Mouse (Mus musculus): ENCODE measurements around the gene Fam214b. TPM values are rescaled to one million over a fixed set of nuclear protein-coding genes. Genes with fewer than 3 reads are reported as not detected.
A peak's percentile ranks its signal among the peaks of the same experiment; 100 is the strongest.

The Fam214b gene
- polyA plus RNA-seq, 1 experiment from 2014 or later, result 8.1 TPM

DNA sequence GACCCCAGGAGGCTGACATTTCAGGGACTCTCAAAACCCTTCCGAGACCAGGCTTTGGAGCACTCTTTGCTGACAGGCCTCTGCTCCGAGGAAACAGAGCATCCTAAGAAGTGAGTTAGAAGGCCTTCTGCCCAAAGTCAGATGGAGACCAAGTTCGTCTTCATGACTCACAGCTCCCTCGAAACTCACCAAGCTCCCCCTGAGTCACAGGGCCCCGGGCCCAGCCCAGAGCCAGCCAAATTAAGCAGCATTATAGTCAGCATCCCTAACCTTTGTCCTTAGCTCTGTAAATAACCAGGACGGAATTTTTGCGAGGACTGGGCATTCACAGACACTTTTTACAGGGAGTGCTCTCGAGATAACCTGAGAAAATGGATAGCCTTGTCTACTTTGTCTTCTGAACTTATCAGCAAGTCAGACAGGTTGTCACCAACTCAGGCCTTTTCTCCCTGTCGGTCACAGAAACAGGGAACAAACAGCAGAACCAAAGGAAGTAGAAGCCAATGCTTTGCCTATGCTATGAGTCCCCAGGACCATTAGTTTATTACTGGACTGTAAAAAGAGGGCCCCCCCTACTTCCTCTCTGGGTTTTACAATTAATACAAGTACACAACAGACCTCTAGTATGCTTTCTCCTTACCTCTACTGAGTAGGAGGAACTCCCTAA lies 5.0 kb downstream of the Fam214b start:
- no peak overlapping the region for H3K4me2 ChIP-seq (ENCODE audit: low read length)
- peaks cover 27% of the 10 kb centered on the region for H3K4me1 ChIP-seq (replicated peaks; ENCODE audit: insufficient read depth, low read length)
- no peaks in the 10 kb centered on the region for H3K27me3 ChIP-seq (ENCODE audit: insufficient read depth, low read length)
- DNase-seq (ENCODE audit: low spot score) (no peak), ATAC-seq (replicated peaks; ENCODE audit: low FRiP score, low read depth) (no peak)
- TF ChIP-seq CTCF (IDR thresholded peaks at IDR 0.05; ENCODE audit: low read depth), result no peak
- peaks cover 5% of the 10 kb centered on the region for H3K36me3 ChIP-seq (ENCODE audit: insufficient read depth, low read length)
- no peaks in the 10 kb centered on the region for H3K9me3 ChIP-seq (replicated peaks; ENCODE audit: low read length)
- 0 out of 2 replicates have a peak overlapping the region, but pooled peaks have one; percentile 31 for H3K27ac ChIP-seq
- H3K4me3 ChIP-seq (replicated peaks; ENCODE audit: low read depth, low read length), result no peak overlapping the region
- WGBS, result 67% methylated on average over 9 of the region's 9 CpGs
- no peak overlapping the region for H3K9ac ChIP-seq (ENCODE audit: low read depth, low read length)

DNA sequence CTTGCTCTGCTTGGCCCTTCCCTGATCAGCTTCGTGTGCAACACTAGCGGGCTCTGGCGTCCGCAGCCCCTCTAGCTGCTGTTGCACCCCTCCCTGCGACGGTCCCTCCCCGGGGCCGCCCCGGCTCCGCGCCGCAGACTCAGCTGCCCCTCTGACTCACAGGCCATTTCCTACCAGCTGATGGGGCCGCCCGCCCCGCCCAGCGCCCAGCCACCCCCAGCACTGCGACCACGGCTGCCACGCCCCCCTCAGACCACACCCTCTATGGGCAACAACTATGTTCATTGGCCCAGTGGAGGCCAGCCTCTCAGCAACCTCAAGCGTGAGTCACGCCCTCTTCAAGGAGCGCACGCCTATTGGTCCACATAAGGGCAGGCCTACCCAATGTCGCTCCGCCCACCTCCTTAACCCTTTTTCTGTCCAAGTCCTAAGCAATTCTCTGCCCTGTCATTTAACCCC lies 5.9 kb downstream of the Fam214b start:
- H3K9me3 ChIP-seq (replicated peaks; ENCODE audit: low read length), result no peaks in the 10 kb centered on the region
- H3K4me2 ChIP-seq (ENCODE audit: low read length), result peak overlapping the region; percentile 70
- H3K36me3 ChIP-seq (ENCODE audit: insufficient read depth, low read length), result peaks cover 6% of the 10 kb centered on the region
- ATAC-seq (replicated peaks; ENCODE audit: low FRiP score, low read depth) (peak; percentile 97), DNase-seq (ENCODE audit: low spot score) (peak; percentile 100)
- H3K4me3 ChIP-seq (replicated peaks; ENCODE audit: low read depth, low read length), result peak overlapping the region; percentile 52
- TF ChIP-seq CTCF (IDR thresholded peaks at IDR 0.05; ENCODE audit: low read depth), result peak; percentile 37; the same call in 1 of the 2 replicates
- 0% methylated on average over 25 of the region's 25 CpGs for whole genome bisulfite sequencing
- peak overlapping the region; percentile 67 for H3K9ac ChIP-seq (ENCODE audit: low read depth, low read length)
- H3K27ac ChIP-seq, result peak overlapping the region; percentile 63
- H3K27me3 ChIP-seq (ENCODE audit: insufficient read depth, low read length), result no peaks in the 10 kb centered on the region
- peaks cover 24% of the 10 kb centered on the region for H3K4me1 ChIP-seq (replicated peaks; ENCODE audit: insufficient read depth, low read length)

DNA sequence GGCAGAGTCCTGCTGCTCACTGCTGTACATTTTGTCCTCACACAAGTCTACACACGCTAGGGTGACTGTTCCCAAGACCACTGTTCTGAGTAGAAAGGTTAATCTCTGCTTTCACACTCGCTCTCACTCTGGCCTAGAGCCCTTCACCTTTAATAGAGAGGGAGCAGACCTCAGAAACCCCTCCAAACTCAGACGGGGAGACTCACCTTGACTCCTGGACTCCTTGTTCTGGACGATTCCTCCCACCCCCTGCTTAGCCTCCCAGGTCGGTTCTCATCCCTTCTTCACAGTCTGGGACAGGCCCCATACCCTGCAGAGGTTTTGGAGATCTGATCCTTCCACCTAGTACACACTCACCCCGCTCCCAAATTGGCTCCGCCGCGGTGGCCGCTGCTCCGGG lies 6.4 kb downstream of the Fam214b start:
- H3K9ac ChIP-seq (ENCODE audit: low read depth, low read length), result peak overlapping the region; percentile 67
- TF ChIP-seq CTCF (IDR thresholded peaks at IDR 0.05; ENCODE audit: low read depth), result no peak
- peak overlapping the region; percentile 52 for H3K4me3 ChIP-seq (replicated peaks; ENCODE audit: low read depth, low read length)
- H3K4me2 ChIP-seq (ENCODE audit: low read length), result peak overlapping the region; percentile 70
- H3K27me3 ChIP-seq (ENCODE audit: insufficient read depth, low read length), result no peaks in the 10 kb centered on the region
- no peaks in the 10 kb centered on the region for H3K9me3 ChIP-seq (replicated peaks; ENCODE audit: low read length)
- WGBS, result 5% methylated on average over 11 of the region's 11 CpGs
- H3K36me3 ChIP-seq (ENCODE audit: insufficient read depth, low read length), result peaks cover 9% of the 10 kb centered on the region
- H3K27ac ChIP-seq, result peak overlapping the region; percentile 63
- DNase-seq (ENCODE audit: low spot score) (no peak), ATAC-seq (replicated peaks; ENCODE audit: low FRiP score, low read depth) (no peak; the same call in 1 of the 2 replicates)
- H3K4me1 ChIP-seq (replicated peaks; ENCODE audit: insufficient read depth, low read length), result peaks cover 19% of the 10 kb centered on the region

DNA sequence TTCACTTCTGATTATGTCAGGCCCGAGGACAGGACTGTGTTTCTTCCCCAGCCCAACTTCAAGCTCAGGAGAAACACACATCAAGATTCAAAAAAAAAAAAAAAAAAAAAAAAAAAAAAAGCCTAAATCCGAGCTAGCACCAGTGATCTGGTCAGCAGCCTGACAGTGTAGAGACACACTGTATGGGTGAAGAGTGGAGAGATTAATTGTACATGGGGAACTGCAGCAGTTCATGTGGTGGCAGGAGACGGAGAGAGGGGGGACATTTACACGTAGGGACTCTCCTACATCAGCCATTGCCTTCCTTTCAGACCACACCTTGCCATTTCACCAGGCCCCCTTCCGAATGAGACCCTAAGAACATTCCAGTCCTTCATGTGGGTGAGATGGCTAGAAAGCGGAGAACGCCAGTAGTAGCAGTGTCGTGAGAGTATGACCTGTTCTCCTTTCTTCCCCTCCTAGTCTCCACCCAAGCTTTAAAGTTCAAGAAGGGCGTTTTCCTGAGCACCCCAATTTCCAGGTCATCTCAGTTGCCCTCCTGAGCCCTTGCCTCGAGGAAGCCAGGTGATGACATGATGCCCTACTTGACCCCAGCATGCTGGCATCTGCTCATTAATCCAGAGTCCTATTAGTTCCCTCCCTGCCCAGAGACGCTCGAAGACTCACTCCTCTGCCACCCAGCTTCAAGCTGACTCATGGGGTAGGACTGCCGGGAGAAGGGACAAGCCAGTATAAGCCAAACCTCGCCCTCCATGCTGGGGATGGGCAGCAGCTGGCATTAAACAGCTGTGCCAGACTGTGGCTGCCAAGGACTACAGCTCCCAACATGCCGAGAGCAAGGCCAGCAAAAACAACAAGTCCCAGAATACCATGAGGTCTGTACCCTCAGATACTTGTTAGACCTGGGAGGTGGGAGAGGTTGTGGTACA lies 7.2 kb downstream of the Fam214b start:
- peaks cover 11% of the 10 kb centered on the region; the same call in 1 of the 2 replicates for H3K4me1 ChIP-seq (replicated peaks; ENCODE audit: insufficient read depth, low read length)
- no peaks in the 10 kb centered on the region for H3K9me3 ChIP-seq (replicated peaks; ENCODE audit: low read length)
- peak overlapping the region; percentile 70 for H3K4me2 ChIP-seq (ENCODE audit: low read length)
- peak; percentile 39 for DNase-seq (ENCODE audit: low spot score)
- no peak for ATAC-seq (replicated peaks; ENCODE audit: low FRiP score, low read depth)
- H3K4me3 ChIP-seq (replicated peaks; ENCODE audit: low read depth, low read length), result peak overlapping the region; percentile 52
- peaks cover 16% of the 10 kb centered on the region for H3K36me3 ChIP-seq (ENCODE audit: insufficient read depth, low read length)
- no peaks in the 10 kb centered on the region for H3K27me3 ChIP-seq (ENCODE audit: insufficient read depth, low read length)
- peak overlapping the region; percentile 67 for H3K9ac ChIP-seq (ENCODE audit: low read depth, low read length)
- WGBS, result 49% methylated on average over 15 of the region's 15 CpGs
- TF ChIP-seq CTCF (IDR thresholded peaks at IDR 0.05; ENCODE audit: low read depth), result no peak
- H3K27ac ChIP-seq, result peak overlapping the region; percentile 63

DNA sequence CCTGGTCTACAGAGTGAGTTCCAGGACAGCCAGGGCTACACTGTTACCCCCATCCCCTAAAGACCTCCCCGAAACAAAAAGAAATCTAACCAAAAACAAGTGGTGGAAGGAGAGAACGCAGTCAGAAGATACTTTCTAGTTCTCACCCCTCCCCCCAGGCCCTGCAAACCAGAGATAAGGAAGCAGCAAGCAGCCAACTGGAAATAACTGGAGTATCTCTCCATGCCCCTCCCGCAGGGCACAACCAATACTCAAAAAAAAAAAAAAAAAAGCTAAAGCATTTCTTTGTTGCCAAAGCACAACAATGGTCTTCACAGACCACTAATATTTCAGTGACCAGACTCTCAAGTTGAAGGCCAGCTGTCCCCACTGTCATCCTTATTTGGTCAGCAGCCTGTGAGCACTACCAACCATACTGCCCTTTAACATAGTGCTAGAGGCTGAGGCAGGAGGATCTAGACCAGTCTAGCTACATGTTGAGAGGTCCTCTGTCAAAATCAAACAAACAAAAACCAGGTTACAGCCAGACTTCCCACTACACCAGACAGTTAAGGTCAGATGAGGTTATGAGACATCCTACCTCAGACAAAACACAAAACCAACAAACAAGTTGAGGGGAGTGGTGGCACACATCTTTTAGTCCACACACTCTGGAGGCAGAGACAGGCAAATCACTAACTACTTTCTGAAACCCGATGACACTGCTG lies 8.0 kb downstream of the Fam214b start:
- H3K27ac ChIP-seq, result no peak overlapping the region
- ATAC-seq (replicated peaks; ENCODE audit: low FRiP score, low read depth), result no peak
- WGBS, result 69% methylated on average over 4 of the region's 4 CpGs

DNA sequence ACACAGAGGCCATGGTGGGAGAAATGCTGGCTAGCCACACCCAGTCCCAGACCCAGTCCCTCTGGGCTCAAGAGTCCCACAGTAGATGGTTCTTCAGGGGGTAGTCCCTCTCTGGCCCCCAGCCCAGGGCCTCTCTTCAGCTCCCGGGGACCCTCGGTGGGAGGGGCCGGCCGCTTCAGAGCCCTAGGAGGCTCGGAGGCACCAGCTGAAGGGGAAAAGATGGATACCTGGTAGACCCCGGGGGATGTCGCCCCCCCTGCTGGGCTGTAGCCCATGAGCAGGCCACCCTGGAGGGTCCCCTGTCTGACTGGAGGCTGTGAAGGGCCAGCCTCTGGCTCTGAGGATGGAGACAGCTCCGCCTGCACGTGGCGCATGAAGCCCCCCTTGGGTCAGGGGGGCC lies 9.7 kb downstream of the Fam214b start:
- no peak for TF ChIP-seq CTCF (IDR thresholded peaks at IDR 0.05; ENCODE audit: low read depth)
- Histone ChIP-seq H3K4me3 (replicated peaks; ENCODE audit: low read depth, low read length) (no peak overlapping the region), H3K27me3 (ENCODE audit: insufficient read depth, low read length) (no peaks in the 10 kb centered on the region), H3K27ac (no peak overlapping the region), H3K36me3 (ENCODE audit: insufficient read depth, low read length) (peaks cover 19% of the 10 kb centered on the region), H3K4me1 (replicated peaks; ENCODE audit: insufficient read depth, low read length) (peaks cover 9% of the 10 kb centered on the region; the same call in 1 of the 2 replicates), H3K4me2 (ENCODE audit: low read length) (no peak overlapping the region), H3K9me3 (replicated peaks; ENCODE audit: low read length) (no peaks in the 10 kb centered on the region), H3K9ac (ENCODE audit: low read depth, low read length) (no peak overlapping the region)
- no peak for ATAC-seq (replicated peaks; ENCODE audit: low FRiP score, low read depth)
- DNase-seq (ENCODE audit: low spot score), result no peak
- WGBS, result 83% methylated on average over 10 of the region's 10 CpGs

More for the DNA sequence above, 8.0 kb downstream of the Fam214b start:
- Histone ChIP-seq H3K4me3 (replicated peaks; ENCODE audit: low read depth, low read length) (no peak overlapping the region), H3K9ac (ENCODE audit: low read depth, low read length) (no peak overlapping the region), H3K36me3 (ENCODE audit: insufficient read depth, low read length) (peaks cover 19% of the 10 kb centered on the region), H3K27me3 (ENCODE audit: insufficient read depth, low read length) (no peaks in the 10 kb centered on the region), H3K4me2 (ENCODE audit: low read length) (no peak overlapping the region), H3K4me1 (replicated peaks; ENCODE audit: insufficient read depth, low read length) (peaks cover 9% of the 10 kb centered on the region; the same call in 1 of the 2 replicates), H3K9me3 (replicated peaks; ENCODE audit: low read length) (no peaks in the 10 kb centered on the region)
- DNase-seq (ENCODE audit: low spot score), result no peak
- TF ChIP-seq CTCF (IDR thresholded peaks at IDR 0.05; ENCODE audit: low read depth), result no peak
